Mouse (Mus musculus) lung, postnatal 36 days (tissue): ENCODE data around the gene Tcp11.

Experiments used
- DNase-seq: peaks from one replicate; pipeline ENCODE4 v3.0.0; 2022; ENCODE audit warnings: mixed read lengths

Gene Tcp11

GRCm38 (mm10) chr17:28080045-28080816 lies at the start of gene Tcp11:
Gene Tcp11 (minus strand): TSS chr17:28080639.
- DNase-seq: peak; percentile 75

DNA sequence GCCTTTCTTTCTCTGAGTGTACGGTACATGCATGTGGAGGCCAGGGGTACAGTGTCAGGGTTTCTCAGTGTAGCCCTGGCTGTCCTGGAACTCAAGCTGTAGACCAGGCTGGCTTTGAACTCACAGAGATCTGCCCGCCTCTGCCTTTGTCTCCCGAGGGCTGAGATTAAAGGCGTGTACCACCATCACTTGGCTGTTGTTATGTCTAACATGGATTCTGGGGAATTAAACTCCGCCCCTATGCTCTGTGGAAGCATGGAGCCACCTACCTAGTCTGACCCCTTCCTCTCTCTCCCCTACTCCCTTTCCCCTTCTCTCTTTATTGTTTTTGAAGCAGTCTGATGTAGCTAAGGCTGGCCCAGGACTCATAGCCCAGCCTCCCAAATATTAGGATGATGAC lies 49.4 kb upstream of the Tcp11 start:
- DNase-seq: no peak

- DNase-seq: peak; percentile 31
Observed at GRCm38 (mm10) chr17:28124368-28124767, 43.9 kb upstream of the Tcp11 start.

DNA sequence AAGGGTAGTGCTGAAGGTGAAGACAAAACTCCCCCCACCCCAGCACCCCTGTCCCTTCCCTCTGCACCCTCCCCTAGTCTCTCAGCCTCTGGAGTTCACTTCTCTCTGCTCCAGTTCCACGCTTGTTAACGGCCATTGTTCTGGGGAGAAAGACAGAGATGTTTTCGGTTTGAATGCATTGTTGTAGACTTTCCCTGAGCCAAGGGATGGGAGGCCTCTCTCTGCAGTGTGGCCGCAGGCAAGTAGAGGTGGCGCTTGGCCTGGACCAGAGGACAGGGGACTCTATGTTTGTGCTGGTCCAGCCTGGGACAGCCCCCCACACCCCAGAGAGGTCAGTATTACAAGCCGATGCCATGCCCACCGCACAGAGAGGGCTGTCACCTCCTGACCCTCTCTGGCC lies 43.2 kb upstream of the Tcp11 start:
- no peak for DNase-seq

DNA sequence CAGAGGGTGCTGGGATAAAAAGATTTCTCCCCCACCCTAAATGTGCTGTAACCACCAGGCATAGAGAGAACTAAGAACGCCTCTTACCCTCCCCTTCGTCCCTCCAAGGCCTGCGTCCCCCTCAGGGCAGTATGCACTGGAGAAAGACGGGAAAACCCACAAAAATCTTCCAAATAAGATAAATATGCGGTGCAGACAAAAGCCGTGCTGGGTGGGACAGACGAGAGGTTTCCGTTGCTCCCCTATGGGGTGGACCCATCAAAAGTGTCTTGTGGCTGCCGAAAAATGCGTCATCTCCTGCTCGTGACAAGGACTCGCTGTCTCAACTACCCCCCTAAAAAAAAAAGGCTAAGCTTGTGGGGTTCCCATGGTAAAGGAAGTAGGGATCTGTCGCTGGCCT lies 42.5 kb upstream of the Tcp11 start:
- no peak for DNase-seq

- DNase-seq: no peak
Observed at GRCm38 (mm10) chr17:28120460-28120859, 40.0 kb upstream of the Tcp11 start.

DNA sequence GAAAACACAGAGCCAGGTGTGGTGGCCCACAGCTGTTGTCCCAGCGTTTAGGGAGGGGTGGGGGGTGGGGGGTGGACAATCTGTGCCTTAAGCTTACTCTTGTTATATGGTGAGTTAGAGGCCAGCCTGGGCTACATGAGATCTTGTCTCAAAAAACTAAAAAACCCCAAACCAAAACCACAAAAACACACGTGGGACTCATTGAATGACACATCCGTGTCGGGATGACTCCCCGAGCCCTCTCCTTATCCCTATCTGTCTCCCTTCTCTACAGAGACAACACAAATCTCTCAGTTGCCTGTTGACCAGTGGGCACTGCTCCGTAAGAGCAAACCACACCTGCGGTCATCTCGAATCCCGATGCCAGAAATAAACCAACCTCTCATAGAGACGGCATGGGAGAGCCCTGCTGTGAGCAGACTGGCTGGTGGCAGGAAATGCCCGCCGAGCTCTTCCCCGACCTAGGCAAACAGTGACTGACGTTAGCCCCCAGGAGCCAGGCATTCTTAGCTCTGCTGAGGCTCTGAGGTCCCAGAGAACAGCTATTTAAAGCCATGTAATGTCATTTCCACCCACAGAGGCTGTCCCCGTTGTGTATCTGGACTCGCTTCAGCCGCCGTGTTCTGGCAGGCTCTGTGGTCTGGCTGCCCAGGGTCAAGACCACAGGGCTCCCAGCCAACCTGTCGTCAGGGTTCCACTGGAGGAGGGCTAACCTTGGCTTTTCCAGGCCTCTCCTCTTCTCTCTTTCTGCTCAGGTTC lies 37.2 kb upstream of the Tcp11 start:
- no peak for DNase-seq

DNA sequence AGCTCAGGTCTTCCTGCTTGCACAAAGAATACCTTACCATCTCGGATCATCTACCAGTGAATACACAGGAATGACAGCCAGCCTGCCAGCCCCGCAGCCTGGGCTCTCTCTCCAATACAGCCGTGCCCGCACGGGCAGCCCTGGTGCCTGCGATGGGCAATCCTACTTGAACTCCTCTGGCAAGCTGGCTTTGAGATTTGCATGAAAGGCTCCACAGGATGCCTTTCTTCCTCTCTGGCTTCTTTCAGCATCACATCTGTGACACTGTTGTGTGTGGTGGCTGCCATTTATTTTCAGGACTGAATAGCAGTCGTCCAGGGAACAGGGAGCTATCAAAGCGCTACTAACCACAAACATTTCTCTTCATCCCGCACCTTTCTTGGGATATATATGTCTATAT lies 35.9 kb upstream of the Tcp11 start:
- DNase-seq: no peak

GRCm38 (mm10) chr17:28112266-28112665 lies 31.8 kb upstream of the Tcp11 start:
- DNase-seq: no peak

- no peak for DNase-seq
Observed at GRCm38 (mm10) chr17:28107275-28107674, 26.8 kb upstream of the Tcp11 start.

DNA sequence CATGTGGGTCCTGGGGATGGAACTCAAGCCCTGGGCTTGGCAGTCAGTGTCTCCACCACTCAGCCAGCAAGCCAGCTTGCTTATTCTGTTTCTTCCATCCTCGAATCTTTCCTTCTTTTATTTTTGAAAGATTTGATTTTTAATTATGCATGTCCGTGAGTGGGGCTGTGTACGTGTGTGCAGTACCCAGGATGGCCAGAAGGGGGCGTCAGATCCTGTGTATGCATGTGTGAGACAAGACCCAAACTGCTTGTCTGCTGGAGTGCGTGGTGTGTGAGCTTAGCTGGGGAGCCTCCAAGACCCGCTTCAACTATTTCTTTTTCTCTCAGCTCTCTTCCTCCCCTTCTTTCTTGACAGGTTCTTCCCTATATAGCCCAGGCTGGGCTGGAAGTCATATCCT lies 25.9 kb upstream of the Tcp11 start:
- DNase-seq: no peak

DNA sequence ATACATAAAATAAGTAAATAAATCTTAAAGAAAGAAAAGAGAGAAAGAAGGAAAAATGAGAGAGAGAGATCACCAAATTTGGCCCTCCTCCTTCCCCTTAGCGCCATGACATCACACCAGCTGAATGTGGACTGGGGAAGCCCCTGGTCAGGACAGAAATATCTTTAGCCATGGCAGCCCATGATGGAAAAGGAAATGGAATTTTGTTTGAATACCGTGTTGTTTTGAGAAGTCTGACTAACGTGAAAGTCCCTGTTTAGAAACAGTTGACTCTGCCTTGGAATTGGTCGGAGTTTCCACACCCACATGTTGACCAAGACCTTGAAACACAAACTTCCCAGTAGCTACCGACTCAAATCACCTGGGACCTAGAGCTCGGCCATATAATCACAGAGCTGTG lies 24.0 kb upstream of the Tcp11 start:
- DNase-seq: no peak

DNA sequence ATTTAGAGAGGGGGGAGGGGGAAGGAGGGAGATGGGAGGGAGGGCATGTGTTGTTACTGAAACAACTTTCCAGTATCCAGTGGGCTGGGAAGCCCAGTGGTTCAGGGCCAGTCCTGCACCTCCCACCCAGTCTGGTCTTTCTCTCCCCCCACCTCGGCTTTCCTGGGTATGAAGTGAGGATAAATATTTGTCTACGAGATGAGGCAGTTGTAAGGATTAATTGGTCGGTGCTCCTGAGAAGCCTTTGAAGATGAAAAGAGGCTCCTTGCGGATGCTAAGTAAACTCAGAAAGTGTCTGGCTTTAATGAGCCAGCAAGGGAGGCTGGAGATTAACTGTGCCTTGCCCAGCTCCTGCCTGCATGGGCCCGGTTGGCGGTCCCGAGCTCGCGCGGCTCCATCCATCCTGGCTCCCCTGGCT lies 21.5 kb upstream of the Tcp11 start:
- no peak for DNase-seq

- DNase-seq: no peak
Observed at GRCm38 (mm10) chr17:28101284-28101887, 20.9 kb upstream of the Tcp11 start.

DNA sequence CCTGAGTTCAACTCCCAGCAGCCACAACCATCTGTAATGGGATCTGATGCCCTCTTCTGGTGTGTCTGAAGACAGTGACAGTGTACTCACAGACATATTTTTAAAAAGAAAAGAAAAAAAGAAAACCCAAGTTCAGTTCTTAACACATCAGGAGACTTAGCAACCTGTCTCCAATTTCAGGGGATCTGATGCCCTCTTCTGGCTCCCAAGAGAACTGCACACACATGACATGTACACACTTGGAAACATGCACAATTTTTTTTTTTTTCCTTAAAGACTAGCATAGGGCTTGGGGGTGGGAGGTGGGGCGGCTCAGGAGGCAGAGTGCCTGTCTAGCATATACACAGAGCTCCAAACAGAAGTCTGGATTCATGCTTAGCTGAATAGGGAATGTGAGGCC lies 20.2 kb upstream of the Tcp11 start:
- no peak for DNase-seq

DNA sequence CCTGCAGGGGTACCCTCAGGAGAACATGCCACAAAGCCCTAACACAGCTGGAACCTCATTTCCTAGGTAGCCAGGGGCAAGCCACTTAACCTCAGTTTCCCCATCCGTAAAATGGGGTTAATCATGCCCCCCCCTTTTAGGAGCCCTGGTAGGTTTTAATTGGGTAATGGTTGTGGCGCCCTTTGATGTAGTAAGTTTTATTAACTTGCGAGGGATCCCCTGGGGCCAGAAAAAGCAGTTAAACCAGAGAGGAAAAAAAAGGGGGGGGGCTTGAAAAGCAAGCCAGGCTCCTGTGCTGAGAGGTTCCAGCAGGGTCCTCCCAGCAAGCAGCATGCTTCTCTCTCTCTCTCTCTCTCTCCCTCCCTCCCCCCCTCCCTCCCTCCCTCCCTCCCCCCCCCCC lies 18.6 kb upstream of the Tcp11 start:
- no peak for DNase-seq

DNA sequence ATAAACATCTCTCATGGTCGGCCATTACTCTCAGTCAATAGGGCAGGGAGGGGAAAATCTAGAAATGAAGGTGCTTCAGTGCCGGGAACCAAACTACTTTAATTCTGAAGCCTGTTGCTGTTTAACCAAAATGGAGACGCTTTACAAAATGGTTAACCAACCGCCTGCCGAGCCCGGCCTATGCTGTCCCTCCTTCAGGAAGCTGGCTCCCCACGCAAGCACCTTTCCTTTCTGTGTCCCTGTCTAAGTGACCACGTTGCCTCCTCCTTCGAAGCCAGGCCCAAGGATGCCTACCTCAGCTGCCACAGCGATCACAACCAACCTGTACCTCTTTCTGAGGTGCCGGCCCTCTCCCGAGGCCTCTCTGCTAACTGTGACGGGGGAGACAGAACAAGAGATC lies 16.9 kb upstream of the Tcp11 start:
- DNase-seq: no peak

DNA sequence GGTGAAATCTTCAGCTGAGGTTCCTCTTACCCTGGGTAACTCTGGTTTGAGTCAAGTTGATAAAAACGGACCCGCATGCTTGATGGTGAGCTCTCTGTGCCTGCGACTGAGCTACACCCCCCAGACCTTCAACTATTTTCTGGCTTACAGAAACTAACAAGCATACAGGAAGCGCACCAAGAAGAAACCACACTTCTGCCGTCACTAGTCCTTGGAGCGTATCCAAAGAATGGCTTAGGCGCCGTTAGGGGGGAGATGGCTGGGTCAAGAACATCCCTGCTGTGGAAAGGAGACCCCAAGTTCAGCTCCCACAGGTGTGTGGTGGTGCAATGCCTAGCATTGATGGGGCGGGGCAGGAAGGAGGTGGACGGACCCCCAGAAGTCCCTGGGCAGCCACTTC lies 16.0 kb upstream of the Tcp11 start:
- DNase-seq: no peak

DNA sequence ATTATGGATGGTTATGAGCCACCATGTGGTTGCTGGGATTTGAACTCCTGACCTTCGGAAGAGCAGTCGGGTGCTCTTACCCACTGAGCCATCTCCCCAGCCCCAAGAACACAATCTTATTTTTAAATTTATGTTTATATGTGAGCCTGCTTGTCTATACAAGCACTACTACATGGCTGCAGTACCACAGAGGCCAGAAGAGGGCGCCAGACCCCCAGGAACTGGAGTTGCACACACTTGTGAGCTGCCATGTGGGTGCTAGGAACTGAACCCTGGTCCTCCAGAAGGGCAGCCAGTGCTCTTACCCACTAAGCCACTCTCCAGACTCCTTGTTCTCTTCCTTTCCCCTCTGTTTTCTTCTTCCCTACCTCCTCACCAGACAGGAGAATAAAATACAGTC lies 13.4 kb upstream of the Tcp11 start:
- no peak for DNase-seq

DNA sequence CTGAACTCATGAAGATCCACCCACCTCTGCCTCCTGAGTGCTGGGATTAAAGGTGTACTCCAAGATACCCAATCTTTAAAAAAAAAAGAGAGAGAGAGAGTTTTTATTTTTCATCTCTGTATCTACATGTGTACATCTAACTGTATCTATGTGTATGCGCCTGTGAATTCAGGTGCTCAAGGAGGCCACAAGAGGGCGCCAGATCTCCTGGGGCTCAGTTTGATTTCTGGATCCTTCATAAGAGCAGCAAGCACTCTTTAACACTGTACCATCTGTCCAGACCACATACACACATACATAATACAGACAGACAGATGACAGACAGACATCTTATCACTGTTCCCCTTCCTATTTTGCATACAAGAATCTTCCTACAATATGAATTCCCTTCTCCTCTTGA lies 11.9 kb upstream of the Tcp11 start:
- no peak for DNase-seq

DNA sequence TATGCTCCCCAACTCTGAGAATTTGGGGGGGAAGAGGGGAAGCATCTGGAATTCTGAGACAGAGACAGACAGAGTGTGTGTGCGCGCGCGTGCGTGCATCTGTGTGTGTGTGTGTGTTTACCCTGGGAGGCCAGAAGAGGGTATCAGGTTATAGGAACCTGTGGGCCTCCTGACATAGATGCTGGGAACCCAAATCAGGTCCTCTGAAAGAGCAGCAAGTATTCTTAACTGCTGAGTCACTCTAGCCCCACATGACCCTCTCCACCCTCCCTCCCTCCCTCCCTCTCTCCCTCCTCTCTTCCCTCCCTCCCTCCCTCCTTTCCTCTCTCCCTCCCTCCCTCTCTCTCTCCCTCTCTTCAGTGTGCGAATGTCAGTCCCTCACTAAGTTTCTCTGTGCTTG lies 8.3 kb upstream of the Tcp11 start:
- no peak for DNase-seq

DNA sequence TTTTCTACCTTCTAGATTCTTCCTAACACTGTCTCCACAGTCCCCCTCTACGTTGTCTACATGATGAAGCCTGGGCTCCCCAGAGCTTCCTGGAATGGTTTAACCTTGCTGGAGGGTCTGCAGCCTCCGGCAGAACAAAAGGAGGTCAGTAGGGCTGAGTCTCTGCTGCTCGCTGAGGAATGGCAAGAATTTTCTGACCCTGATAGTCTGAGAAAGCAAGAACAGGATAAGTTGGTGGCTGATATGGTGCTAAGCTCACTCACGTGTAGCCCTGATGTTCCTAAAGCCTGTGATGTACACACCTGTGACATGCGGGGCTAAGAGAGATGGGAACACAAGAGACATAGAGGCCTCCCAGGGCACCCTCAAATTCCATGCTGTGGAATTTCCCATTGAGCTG lies 7.0 kb upstream of the Tcp11 start:
- no peak for DNase-seq

- DNase-seq: peak; percentile 93
Observed at GRCm38 (mm10) chr17:28084964-28085363, 4.5 kb upstream of the Tcp11 start.

- DNase-seq: no peak
Observed at GRCm38 (mm10) chr17:28084395-28084905, 4.0 kb upstream of the Tcp11 start.
